8 mouse cellular contexts compared by ENCODE assay signal in genomic region chr6:38551989-38552635, GRCm38 (mm10). TPM values are rescaled to one million over a fixed set of nuclear protein-coding genes. Genes with fewer than 3 reads are reported as not detected.
DNase-seq lines count a peak whose midpoint lies in the region; ATAC-seq and TF ChIP-seq lines count a peak whose summit lies in the region.

No protein-coding gene starts in this region.

- H3K9ac ChIP-seq in hindbrain, postnatal 0 days (replicated peaks; ENCODE audit: low read length): peak overlapping the region; percentile 86

- no peaks in the 10 kb centered on the region for H3K36me3 ChIP-seq in hindbrain, postnatal 0 days (ENCODE audit: insufficient read depth, low read length)
- peaks cover 20% of the 10 kb centered on the region for H3K36me3 ChIP-seq in megakaryocyte, embryonic 14.5 days (replicated peaks; ENCODE audit: low read length)

- H3K4me2 ChIP-seq in hindbrain, postnatal 0 days (ENCODE audit: low read depth, low read length): peak overlapping the region; percentile 59

- peak overlapping the region; percentile 82 for H3K4me3 ChIP-seq in gastrocnemius, adult 2 months
- H3K4me3 ChIP-seq in hindbrain, postnatal 0 days (ENCODE audit: low read length): peak overlapping the region; percentile 74
- H3K4me3 ChIP-seq in megakaryocyte, embryonic 14.5 days (replicated peaks): peak overlapping the region; percentile 96

- no peaks in the 10 kb centered on the region for H3K27me3 ChIP-seq in hindbrain, postnatal 0 days (ENCODE audit: insufficient read depth, low read length)
- H3K27me3 ChIP-seq in megakaryocyte, embryonic 14.5 days (replicated peaks): no peaks in the 10 kb centered on the region

- WGBS in hindbrain, postnatal 0 days: 2% methylated on average over 32 of the region's 32 CpGs

- H3K27ac ChIP-seq in gastrocnemius, adult 2 months: peak overlapping the region; percentile 100
- peak overlapping the region; percentile 99 for H3K27ac ChIP-seq in hindbrain, postnatal 0 days

- ATAC-seq in common myeloid progenitor, adult 5-6 weeks (replicated peaks; ENCODE audit: low read depth, poor library complexity, severe bottlenecking): peak; percentile 82
- ATAC-seq in hindbrain, postnatal 0 days: peak; percentile 94

- intact Hi-C loops in gastrocnemius, adult 2 months (cut with DNase I): no loop called here

- no peaks in the 10 kb centered on the region for H3K9me3 ChIP-seq in hindbrain, postnatal 0 days (ENCODE audit: low read length)
- H3K9me3 ChIP-seq in megakaryocyte, embryonic 14.5 days: no peaks in the 10 kb centered on the region

- H3K4me1 ChIP-seq in hindbrain, postnatal 0 days (ENCODE audit: insufficient read depth, low read length): no peaks in the 10 kb centered on the region; the same call in 1 of the 2 replicates
- peaks cover 47% of the 10 kb centered on the region for H3K4me1 ChIP-seq in megakaryocyte, embryonic 14.5 days

- TF ChIP-seq CTCF in gastrocnemius, adult 2 months (IDR thresholded peaks at IDR 0.05): no peak
- TF ChIP-seq CTCF in hindbrain, postnatal 0 days (IDR thresholded peaks at IDR 0.05; ENCODE audit: low read depth): no peak

- peak; percentile 99 for DNase-seq in ZHBTc4 (ENCODE audit: low read depth, low spot score)
- peak; percentile 100 for DNase-seq in gastrocnemius, adult 2 months
- peak; percentile 98 for DNase-seq in hindbrain, postnatal 0 days (ENCODE audit: low spot score)
- DNase-seq in left cerebral cortex, adult 8-10 months (ENCODE audit: low spot score in 2 of 2): peak; percentile 93 to 95
- DNase-seq in right cerebral cortex, postnatal 10 days (ENCODE audit: low spot score in 2 of 2): peak; percentile 98 to 99
- peak; percentile 96 for DNase-seq in urinary bladder, postnatal 25 days (ENCODE audit: low spot score)

RNA-seq across cellular contexts. Expression of gene Luc7l2, which starts 1.0 kb away (rescaled TPM):
- total RNA-seq in common myeloid progenitor, adult 5-6 weeks (2017): 284 and 303 TPM in 2 replicates
- 100 to 1,000 TPM; 128 to 134 TPM for total RNA-seq in gastrocnemius, adult 2 months (2021)
- total RNA-seq in hindbrain, postnatal 0 days (2014; rRNA removed): 45.0 and 54.3 TPM in 2 replicates
- 36.7 and 44.4 TPM in 2 replicates for polyA plus RNA-seq in hindbrain, postnatal 0 days (2015; fragmentation: Nextera tagmentation; extraction: Ambion mirVana)
- 100 to 1,000 TPM; 175 to 178 (median 176) TPM for total RNA-seq in left cerebral cortex, adult 8-10 months (2022)
- polyA plus RNA-seq in megakaryocyte, embryonic 14.5 days (2012; ENCODE audit: insufficient read depth, low replicate concordance): 22.7 and 54.4 TPM in 2 replicates

RNA-seq across cellular contexts. Expression of gene Fmc1, which starts 18.8 kb away (rescaled TPM):
- total RNA-seq in common myeloid progenitor, adult 5-6 weeks (2017): 11.7 and 47.1 TPM in 2 replicates
- total RNA-seq in gastrocnemius, adult 2 months (2021): 100 to 1,000 TPM; 128 to 218 TPM
- total RNA-seq in hindbrain, postnatal 0 days (2014; rRNA removed): 22.5 and 55.8 TPM in 2 replicates
- polyA plus RNA-seq in hindbrain, postnatal 0 days (2015; fragmentation: Nextera tagmentation; extraction: Ambion mirVana): 256 and 260 TPM in 2 replicates
- total RNA-seq in left cerebral cortex, adult 8-10 months (2022): 10 to 100 TPM; 45.1 to 62.4 (median 52.2) TPM
- polyA plus RNA-seq in megakaryocyte, embryonic 14.5 days (2012; ENCODE audit: insufficient read depth, low replicate concordance): 153 and 240 TPM in 2 replicates

Comparison
In these comparisons a context has a peak if more than half of its experiments do, and no peak if none do; other contexts are left out.
1. Peak in every context shown above with its lines: DNase-seq, ATAC-seq, H3K4me3 ChIP-seq and H3K27ac ChIP-seq.